Mouse (Mus musculus) c-Kit-positive CD71-negative TER-119-negative erythroid progenitor cells, embryonic 14.5 days (primary cell): Measurements from ENCODE around the gene Zfp950.

Source experiments
- DNase-seq: peaks from one replicate; pipeline ENCODE4 v3.0.0-alpha.2; 2013; ENCODE audit warnings: low read depth

Gene Zfp950

DNA sequence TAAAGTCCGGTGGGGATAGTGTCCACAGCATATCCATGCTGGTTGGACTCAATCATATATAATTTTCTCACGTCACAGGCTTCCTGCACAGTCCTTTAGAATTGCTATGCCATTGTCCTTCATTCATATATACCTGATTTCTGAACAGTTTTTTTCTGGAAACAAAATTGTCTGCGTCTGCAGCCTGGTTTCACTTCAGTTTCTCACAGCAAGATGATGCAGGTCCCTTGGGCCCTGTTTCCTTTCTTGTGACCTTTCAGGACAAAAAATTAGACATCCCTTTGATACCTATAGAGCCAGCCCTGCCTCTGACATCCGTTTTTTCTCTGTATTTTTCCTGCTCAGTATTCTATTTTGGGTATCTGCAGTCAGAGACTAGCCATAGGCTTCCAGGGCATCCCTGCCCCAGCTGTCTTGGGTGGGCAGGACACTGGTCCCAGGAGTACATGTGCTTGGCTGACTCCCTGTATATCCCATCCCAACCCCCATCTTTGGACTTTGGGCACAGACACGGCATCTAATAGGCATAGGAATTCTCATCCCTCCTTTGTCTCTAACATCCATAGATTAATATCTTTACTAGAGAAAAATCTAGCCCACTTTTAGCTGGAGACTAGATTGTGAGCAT is 83.7 kb downstream of the Zfp950 start:
- DNase-seq = no peak

DNA sequence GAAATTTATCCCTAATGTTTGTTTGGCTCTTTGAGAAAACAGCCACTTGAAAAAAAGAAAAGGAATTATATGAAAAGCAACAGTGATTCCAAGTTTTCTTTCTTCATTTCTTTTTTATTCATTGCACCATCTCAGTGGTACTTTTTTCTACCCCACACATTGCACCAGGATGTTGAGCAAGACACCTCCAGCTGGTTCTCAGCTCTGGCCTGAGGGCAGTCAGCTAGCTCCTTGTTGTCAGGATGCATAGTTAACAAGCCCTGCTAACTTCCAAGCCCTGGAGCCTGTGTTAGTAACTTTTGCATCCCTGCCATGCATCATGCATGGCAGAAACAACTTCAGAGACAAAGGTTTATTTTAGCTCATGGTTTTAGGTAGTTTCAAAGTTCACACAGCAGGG is 87.9 kb downstream of the Zfp950 start:
- DNase-seq = no peak

DNA sequence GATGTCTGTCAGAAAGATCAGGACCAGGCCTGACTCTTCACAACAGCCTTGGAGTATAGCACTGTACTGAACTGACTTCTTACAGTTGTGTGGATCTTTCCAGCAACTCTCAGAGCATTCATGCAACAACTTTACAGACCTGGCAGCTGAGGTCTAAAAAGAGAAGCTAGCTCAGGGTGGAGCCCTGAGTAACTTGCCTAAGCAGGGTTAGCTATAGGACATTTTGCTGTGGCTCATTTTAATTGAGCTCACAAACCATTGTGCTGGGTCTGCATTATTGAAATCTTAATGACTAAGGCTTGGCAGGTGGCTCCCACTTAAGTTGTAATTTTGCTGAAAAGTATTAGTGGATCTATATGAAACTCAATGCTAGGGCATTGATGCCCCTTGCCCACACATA is 88.6 kb downstream of the Zfp950 start:
- no peak for DNase-seq

DNA sequence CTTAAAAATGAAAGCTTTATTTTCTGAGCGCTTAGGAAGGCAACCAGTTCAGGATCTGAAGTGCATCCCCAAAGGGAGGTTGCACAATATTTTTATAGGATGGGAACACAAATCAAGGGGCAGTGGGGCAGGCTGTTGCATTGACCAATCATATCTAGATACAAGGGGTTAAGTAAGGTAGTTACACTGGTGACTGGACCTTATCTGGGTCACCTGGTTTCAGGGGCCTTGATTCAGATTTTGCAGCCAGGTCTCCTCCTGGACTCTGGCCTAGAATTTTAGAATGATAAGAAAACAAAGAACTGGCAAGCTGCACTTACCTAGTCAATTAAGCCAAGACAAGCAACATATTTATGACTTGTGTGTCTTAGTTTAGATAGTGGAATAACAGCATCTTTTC is 89.5 kb downstream of the Zfp950 start:
- no peak for DNase-seq

DNA sequence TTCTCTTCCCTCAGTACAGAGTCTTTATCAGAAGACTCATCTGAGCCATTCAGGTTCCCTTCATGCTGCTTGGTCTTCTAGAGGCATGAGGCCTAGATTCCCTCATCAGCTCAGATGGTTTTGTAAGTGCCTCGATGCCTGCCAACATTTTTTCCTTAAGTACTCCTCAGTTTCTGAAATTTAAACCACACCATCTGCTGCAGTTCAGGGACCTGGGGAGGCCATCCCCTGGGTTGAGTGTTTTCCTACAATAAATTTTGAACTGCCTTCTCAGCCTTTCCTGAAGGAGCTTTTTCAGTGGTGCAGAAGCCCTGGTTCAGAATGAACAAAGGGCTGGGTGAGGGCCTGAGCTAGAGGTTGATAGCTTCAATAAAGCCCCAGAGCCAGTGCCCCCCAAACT is 91.2 kb downstream of the Zfp950 start:
- no peak for DNase-seq

DNA sequence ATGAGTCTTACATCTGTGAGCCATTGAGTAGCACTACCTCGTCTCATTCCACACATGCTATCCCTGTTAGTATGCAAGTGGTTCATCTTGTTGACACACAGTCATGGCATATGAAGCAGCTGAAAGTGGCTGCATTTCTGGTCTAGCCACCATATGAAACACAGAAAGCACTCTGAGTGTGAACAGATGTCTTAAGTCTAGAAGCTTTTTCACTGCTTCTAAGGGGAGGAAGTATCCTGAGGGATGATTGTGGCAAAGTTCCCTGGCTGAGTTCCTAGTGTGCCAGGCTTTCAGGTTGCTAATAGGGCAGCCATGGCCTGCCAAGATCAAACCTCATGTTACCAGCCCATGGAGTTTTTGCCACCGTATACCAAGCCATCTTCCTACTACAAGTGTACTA is 92.0 kb downstream of the Zfp950 start:
- DNase-seq = no peak

DNA sequence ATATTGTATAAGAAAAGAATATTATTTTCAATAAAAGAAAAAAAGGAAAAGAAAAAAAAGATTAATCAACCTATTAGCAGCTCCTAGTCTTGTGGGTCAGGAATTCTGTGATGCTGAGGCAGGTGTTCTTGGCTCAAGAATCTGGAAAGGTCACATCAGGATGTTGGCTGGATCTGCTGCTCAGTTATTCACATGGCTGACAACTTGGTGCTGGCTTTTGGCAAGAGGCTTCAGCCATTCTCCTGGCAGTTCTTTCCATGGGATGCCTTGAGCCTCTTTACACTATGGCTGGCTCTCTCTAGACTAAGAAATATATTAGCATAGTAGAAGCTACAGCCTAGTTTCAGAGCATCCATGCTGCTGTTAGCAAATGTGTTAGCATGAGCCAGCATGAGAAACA is 101.5 kb downstream of the Zfp950 start:
- no peak for DNase-seq

DNA sequence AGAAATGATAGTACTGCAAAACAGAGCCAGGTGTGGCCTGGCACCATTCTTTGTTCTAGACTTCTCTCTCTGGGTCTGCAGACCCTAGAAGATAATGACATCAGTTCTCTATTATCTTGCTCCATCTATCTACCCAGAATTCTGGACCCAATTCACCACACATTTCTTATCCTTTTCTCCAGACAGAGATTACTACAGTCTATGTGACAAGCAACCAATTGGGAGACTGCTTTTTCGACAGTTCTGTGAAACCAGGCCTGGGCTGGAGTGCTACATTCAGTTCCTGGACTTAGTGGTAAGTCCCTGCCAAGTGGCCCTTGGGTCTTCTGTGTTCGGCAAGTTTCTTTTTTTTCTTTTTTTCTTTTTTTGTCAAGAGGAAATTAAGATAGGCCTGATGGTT is 109.1 kb downstream of the Zfp950 start:
- DNase-seq = no peak

DNA sequence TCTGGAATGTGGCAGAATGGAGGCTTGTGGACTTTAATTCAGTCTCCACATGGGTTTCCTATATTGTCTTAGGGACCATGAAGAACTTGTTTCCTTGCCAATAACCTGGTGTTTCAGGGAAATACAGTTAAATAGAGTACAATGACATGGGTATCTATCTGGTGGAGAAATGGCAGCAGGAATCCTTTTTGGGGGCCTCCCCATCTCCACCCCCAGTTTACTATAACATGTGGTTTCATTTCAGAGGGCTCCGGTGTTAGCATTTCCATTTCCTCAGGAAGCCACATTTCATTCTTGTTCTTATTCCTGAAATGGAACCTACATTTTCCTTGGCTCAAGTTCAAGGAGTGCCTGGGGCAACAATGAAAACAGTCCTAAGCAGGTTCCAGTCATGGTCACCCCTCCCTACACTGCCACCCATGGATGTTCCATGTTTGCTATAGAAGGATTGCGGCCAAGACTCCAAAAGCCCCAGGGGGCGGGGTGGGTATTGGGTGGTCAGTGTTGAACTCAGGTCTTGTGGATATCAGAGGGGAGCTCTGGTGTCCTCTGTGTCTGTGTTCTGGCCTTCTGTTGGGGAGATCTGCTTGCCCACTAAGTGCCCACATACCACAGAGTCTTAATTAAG is 118.6 kb downstream of the Zfp950 start:
- DNase-seq = no peak

DNA sequence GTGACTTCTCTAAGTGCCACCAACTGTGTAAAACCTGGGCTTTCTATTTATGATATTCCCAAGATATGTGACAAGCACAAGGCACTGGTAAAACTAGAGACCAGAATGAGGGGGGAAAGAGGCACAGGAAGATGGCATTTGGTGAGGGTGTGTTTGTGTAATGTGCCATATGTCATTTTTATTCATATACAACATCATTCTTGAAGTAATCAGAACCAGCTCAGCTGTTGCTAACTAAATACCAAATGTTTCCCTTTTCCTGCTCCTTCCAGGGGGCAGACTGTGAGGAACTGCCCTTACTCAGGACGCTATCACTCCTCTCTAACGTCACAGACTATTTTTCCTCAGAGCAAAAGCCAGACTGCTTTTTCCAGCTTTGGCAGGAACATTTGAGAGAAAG is 119.1 kb downstream of the Zfp950 start:
- no peak for DNase-seq

DNA sequence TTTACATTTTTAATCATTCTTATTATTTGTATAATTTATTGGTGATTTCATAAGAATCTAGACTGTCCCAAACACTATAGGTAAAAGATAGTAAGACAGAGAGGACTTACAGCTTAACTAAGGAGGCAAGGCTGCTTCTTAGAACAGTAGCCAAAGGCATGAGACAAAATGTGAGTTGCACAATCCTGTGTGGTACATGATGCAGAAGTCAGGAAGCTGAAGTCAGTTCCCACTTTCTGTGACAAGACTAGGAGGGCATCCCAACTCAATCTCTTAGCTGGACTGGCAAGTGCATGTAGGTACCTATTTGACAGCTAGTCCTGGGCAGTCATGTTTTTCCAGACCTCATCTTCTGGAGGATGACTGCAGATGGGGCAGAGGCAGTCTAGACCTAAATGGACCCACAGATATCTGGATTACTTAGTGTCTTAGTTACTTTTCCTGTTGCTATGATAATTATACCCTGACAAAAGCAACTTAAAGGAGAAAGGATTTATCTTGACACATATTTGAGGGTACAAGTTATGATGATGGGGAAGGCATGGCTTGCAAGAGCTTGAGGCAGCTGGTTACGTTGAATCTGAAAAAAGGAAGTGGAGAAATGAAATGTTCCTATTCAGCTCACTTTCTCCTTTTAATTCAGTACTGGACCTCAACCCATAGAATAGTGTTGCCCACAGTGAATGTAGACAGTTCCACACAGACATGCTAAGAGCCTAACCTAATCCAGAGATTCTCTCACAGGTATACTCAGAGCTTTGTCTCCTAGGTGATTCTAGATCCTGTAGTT is 123.0 kb downstream of the Zfp950 start:
- DNase-seq = no peak

DNA sequence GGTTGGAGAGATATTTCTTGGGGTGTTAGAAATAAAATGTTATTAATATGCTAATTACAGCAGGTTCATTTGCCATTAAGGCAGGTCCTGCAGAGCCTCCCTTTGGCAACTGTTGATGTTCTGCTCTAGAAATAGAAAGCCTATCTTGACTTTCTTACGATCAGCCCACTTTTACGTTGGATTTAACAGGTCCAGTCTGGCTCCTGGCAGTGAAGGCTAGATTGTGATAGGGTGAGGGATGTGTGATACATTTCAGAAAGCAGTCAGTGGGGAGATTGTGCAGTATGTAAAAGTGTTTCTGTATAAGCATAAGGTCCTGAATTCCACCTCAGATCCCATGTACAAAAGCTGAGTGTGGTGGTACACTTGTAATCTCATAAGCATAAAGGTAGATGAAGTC is 131.4 kb downstream of the Zfp950 start:
- DNase-seq = no peak
